8 mouse cellular contexts compared by ENCODE assay signal in the genomic region with DNA sequence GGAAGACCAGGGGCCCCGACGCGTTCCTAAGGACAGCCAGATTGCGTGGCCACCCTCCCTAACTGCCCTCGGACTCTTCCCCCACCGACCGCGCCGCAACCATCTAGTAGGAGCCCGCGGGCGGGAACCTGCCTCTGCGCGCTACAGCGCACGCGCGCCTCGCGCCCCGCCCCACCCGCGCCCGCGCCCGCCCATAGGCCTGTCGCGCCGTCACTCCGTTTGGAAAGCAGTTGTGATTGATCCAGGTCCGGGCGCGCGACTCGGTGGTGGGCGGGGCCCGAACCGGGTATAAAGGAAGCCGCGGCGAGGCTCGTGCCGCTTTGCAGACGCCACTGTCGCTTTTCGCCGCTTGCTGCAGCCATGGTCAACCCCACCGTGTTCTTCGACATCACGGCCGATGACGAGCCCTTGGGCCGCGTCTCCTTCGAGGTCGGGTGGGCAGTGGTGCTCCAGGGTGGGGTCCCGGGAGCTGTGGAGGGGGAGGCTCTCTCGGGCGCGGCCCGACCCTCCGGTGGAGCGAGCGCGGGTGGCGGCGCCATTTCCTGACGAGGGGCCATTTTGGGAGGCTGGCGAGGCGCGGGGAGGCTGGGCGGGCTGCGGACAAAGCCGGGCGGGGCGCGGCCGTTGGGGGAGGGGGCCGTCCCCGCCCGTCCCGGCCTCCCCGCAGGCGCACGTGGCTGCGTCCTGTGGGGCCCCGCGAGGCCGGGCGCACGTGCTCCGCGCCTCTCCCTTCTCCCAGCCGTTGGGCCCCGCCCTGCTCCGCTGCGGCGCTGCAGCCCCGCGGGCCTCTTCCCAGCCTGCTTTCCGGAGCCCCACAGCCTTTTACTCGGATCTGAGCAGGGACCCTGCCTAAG. TPM values are rescaled to one million over a fixed set of nuclear protein-coding genes. Genes with fewer than 3 reads are reported as not detected.
DNase-seq lines count a peak whose midpoint lies in the region; ATAC-seq and TF ChIP-seq lines count a peak whose summit lies in the region.

No protein-coding gene starts in this region.

- no peak for TF ChIP-seq CTCF in MEL (IDR thresholded peaks at IDR 0.05 in 2 of 3, conservative IDR thresholded peaks at IDR 0.05 in 1 of 3; ENCODE audit: control insufficient read depth in 1 of 3, insufficient read depth in 1 of 3, low read depth in 2 of 3, low read length in 3 of 3, poor library complexity in 1 of 3, severe bottlenecking in 1 of 3)
- TF ChIP-seq CTCF in layer of hippocampus, adult 2 months (conservative IDR thresholded peaks at IDR 0.05): no peak
- TF ChIP-seq CTCF in lung, adult 2 months (IDR thresholded peaks at IDR 0.05; ENCODE audit: insufficient read depth, low read length): no peak

- no peak for TF ChIP-seq RAD21 in MEL (IDR thresholded peaks at IDR 0.05; ENCODE audit: low read depth, low read length)

- no peaks in the 10 kb centered on the region for H3K27me3 ChIP-seq in MEL (ENCODE audit: control insufficient read depth in 1 of 2, insufficient read depth in 2 of 2, low read length in 2 of 2)
- H3K27me3 ChIP-seq in forebrain, embryonic 16.5 days (replicated peaks; ENCODE audit: control insufficient read depth, insufficient read depth, low read length): no peaks in the 10 kb centered on the region
- no peaks in the 10 kb centered on the region for H3K27me3 ChIP-seq in neural tube, embryonic 15.5 days (replicated peaks)

- peaks cover 25 to 32% of the 10 kb centered on the region in 2 experiments for H3K36me3 ChIP-seq in MEL (ENCODE audit: control insufficient read depth in 1 of 2, insufficient read depth in 2 of 2, low read length in 2 of 2)
- peaks cover 16% of the 10 kb centered on the region for H3K36me3 ChIP-seq in forebrain, embryonic 16.5 days (ENCODE audit: control insufficient read depth, insufficient read depth)
- peaks cover 20% of the 10 kb centered on the region for H3K36me3 ChIP-seq in neural tube, embryonic 15.5 days

- H3K4me1 ChIP-seq in MEL (ENCODE audit: control insufficient read depth in 1 of 2, insufficient read depth in 2 of 2, low read length in 2 of 2): peaks cover 9 to 13% of the 10 kb centered on the region in 2 experiments
- H3K4me1 ChIP-seq in forebrain, embryonic 16.5 days (replicated peaks; ENCODE audit: control insufficient read depth, insufficient read depth, low read length): peaks cover 13% of the 10 kb centered on the region
- peaks cover 2% of the 10 kb centered on the region for H3K4me1 ChIP-seq in lung, adult 2 months (ENCODE audit: control insufficient read depth, insufficient read depth, low read length)
- H3K4me1 ChIP-seq in neural tube, embryonic 15.5 days: peaks cover 32% of the 10 kb centered on the region

- peak; percentile 94 for ATAC-seq in forebrain, embryonic 16.5 days
- ATAC-seq in neural tube, embryonic 15.5 days (ENCODE audit: low FRiP score): peak; percentile 95

- peaks cover 33% of the 10 kb centered on the region for H3K79me2 ChIP-seq in MEL (ENCODE audit: control insufficient read depth, insufficient read depth, low read length, poor library complexity)

- H3K4me2 ChIP-seq in forebrain, embryonic 16.5 days (ENCODE audit: low read length): peak overlapping the region; percentile 86
- peak overlapping the region; percentile 84 for H3K4me2 ChIP-seq in neural tube, embryonic 15.5 days

- peak; percentile 97 for DNase-seq in MEL (ENCODE audit: low read depth, low spot score)
- DNase-seq in cerebellum, adult 18-20 months: peak; percentile 95 to 100
- DNase-seq in heart, postnatal 36 days: peak; percentile 99 to 100
- DNase-seq in layer of hippocampus, adult 2 months (ENCODE audit: low spot score in 2 of 2): peak; percentile 96 to 99
- DNase-seq in lung, adult 2 months: peak; percentile 99
- peak; percentile 100 for DNase-seq in testis, postnatal 10 days (ENCODE audit: low spot score)

- intact Hi-C loops in heart, postnatal 36 days (cut with DNase I): loop anchor here (2.0 kb wide), 1 partner anchor 25 kb away; no protein-coding TSS in a partner anchor

- peak; percentile 97 to 98 for TF ChIP-seq POLR2A in MEL (IDR thresholded peaks at IDR 0.05; ENCODE audit: control insufficient read depth in 1 of 2, insufficient read depth in 1 of 2, low read depth in 1 of 2, low read length in 2 of 2, poor library complexity in 1 of 2)
- peak; percentile 90 for TF ChIP-seq POLR2A in lung, adult 2 months (IDR thresholded peaks at IDR 0.05; ENCODE audit: borderline replicate concordance, extremely low read depth, low read depth, low read length)

- peak overlapping the region; percentile 99 for H3K9ac ChIP-seq in MEL (ENCODE audit: control insufficient read depth, low read depth, low read length, poor library complexity, severe bottlenecking)
- H3K9ac ChIP-seq in forebrain, embryonic 16.5 days (replicated peaks; ENCODE audit: low read depth, low read length): peak overlapping the region; percentile 86
- peak overlapping the region; percentile 83 for H3K9ac ChIP-seq in neural tube, embryonic 15.5 days (replicated peaks)

- H3K4me3 ChIP-seq in MEL (ENCODE audit: control insufficient read depth in 1 of 2, insufficient read depth in 1 of 2, low read depth in 2 of 2, low read length in 2 of 2): peak overlapping the region; percentile 80 to 93
- H3K4me3 ChIP-seq in forebrain, embryonic 16.5 days (replicated peaks; ENCODE audit: low read length): peak overlapping the region; percentile 91
- peak overlapping the region; percentile 92 for H3K4me3 ChIP-seq in layer of hippocampus, adult 2 months
- peak overlapping the region; percentile 81 for H3K4me3 ChIP-seq in lung, adult 2 months (replicated peaks; ENCODE audit: extremely low read depth, low read depth, low read length)
- peak overlapping the region; percentile 68 for H3K4me3 ChIP-seq in neural tube, embryonic 15.5 days (replicated peaks)

- TF ChIP-seq EP300 in MEL (IDR thresholded peaks at IDR 0.05; ENCODE audit: low read depth in 1 of 2, low read length in 2 of 2): peak in 1 of 2 experiments; percentile 17; a peak in 1 of 4 replicates

- peak overlapping the region; percentile 97 for H3K27ac ChIP-seq in MEL (ENCODE audit: control insufficient read depth, low read depth, low read length)
- peak overlapping the region; percentile 97 for H3K27ac ChIP-seq in forebrain, embryonic 16.5 days (ENCODE audit: low read length)
- peak overlapping the region; percentile 99 for H3K27ac ChIP-seq in layer of hippocampus, adult 2 months
- peak overlapping the region; percentile 98 for H3K27ac ChIP-seq in neural tube, embryonic 15.5 days (replicated peaks)

- WGBS in forebrain, embryonic 16.5 days: under 1% methylated on average over 87 of the region's 102 CpGs
- under 1% methylated on average over 92 of the region's 102 CpGs for WGBS in lung, adult 2 months
- WGBS in neural tube, embryonic 15.5 days: under 1% methylated on average over 93 of the region's 102 CpGs

- no peaks in the 10 kb centered on the region for H3K9me3 ChIP-seq in MEL (replicated peaks; ENCODE audit: insufficient read depth, low read length)
- H3K9me3 ChIP-seq in forebrain, embryonic 16.5 days (ENCODE audit: control insufficient read depth, low read length): no peaks in the 10 kb centered on the region
- H3K9me3 ChIP-seq in neural tube, embryonic 15.5 days (replicated peaks): no peaks in the 10 kb centered on the region

TF ChIP-seq in MEL, 35 proteins besides CTCF, POLR2A, EP300 and RAD21 (continues in another document):
- peak; percentile 97 for TF ChIP-seq POLR2AphosphoS2 (IDR thresholded peaks at IDR 0.05; ENCODE audit: low read length)
- TF ChIP-seq NELFE (IDR thresholded peaks at IDR 0.05; ENCODE audit: low read depth, low read length): peak; percentile 99
- TF ChIP-seq ELF1 (IDR thresholded peaks at IDR 0.05; ENCODE audit: low read depth, low read length): 0 out of 2 replicates have a peak, but pooled peaks have one; percentile 37
- peak; percentile 73 for TF ChIP-seq USF1 (IDR thresholded peaks at IDR 0.05; ENCODE audit: low read depth, low read length)

RNA-seq across cellular contexts. Expression of a gene that starts 0.5 kb away (rescaled TPM):
- 7,288 and 8,303 TPM in 2 replicates for total RNA-seq in MEL (2012; rRNA removed)
- polyA plus RNA-seq in MEL (2012; ENCODE audit: insufficient read depth in 1 of 2, insufficient read length in 2 of 2, low read depth in 1 of 2, low replicate concordance in 2 of 2, missing spikeins in 1 of 2): 1,000 to 10,000 TPM in 1 of 2 experiments, not detected in 1; 3,662 TPM
- 3,622 and 3,688 TPM in 2 replicates for polyA plus RNA-seq in forebrain, embryonic 16.5 days (2015; fragmentation: Nextera tagmentation; extraction: Ambion mirVana)
- total RNA-seq in heart, postnatal 36 days (2021): 100 to 1,000 TPM; 331 to 351 TPM
- total RNA-seq in layer of hippocampus, adult 2 months (2021): 1,000 to 10,000 TPM; 1,589 to 1,677 TPM
- polyA plus RNA-seq in lung, adult 2 months (2012; rRNA removed): 407 and 532 TPM in 2 replicates
- polyA plus RNA-seq in neural tube, embryonic 15.5 days (2015; fragmentation: Nextera tagmentation; extraction: Ambion mirVana): 4,598 and 4,773 TPM in 2 replicates

RNA-seq across cellular contexts. Expression of a gene that starts 26.9 kb away (rescaled TPM):
- 12.3 and 12.8 TPM in 2 replicates for total RNA-seq in MEL (2012; rRNA removed)
- polyA plus RNA-seq in MEL (2012; ENCODE audit: insufficient read depth in 1 of 2, insufficient read length in 2 of 2, low read depth in 1 of 2, low replicate concordance in 2 of 2, missing spikeins in 1 of 2): 10 to 100 TPM; 35.5 to 90.3 TPM
- polyA plus RNA-seq in forebrain, embryonic 16.5 days (2015; fragmentation: Nextera tagmentation; extraction: Ambion mirVana): 36.7 and 40.4 TPM in 2 replicates
- total RNA-seq in heart, postnatal 36 days (2021): 10 to 100 TPM; 35.0 to 39.5 TPM
- total RNA-seq in layer of hippocampus, adult 2 months (2021): 100 to 1,000 TPM; 170 TPM
- polyA plus RNA-seq in lung, adult 2 months (2012; rRNA removed): 50.3 and 58.5 TPM in 2 replicates
- polyA plus RNA-seq in neural tube, embryonic 15.5 days (2015; fragmentation: Nextera tagmentation; extraction: Ambion mirVana): 24.8 and 28.3 TPM in 2 replicates

RNA-seq across cellular contexts. Expression of a gene that starts 28.5 kb away (rescaled TPM):
- 70.6 and 97.2 TPM in 2 replicates for total RNA-seq in MEL (2012; rRNA removed)
- 100 to 1,000 TPM in 1 of 2 experiments, not detected in 1; 159 TPM for polyA plus RNA-seq in MEL (2012; ENCODE audit: insufficient read depth in 1 of 2, insufficient read length in 2 of 2, low read depth in 1 of 2, low replicate concordance in 2 of 2, missing spikeins in 1 of 2)
- polyA plus RNA-seq in forebrain, embryonic 16.5 days (2015; fragmentation: Nextera tagmentation; extraction: Ambion mirVana): 438 and 507 TPM in 2 replicates
- total RNA-seq in heart, postnatal 36 days (2021): 10 to 100 TPM; 70.4 to 83.8 TPM
- total RNA-seq in layer of hippocampus, adult 2 months (2021): 10 to 100 TPM; 43.6 to 47.3 TPM
- 39.1 and 51.4 TPM in 2 replicates for polyA plus RNA-seq in lung, adult 2 months (2012; rRNA removed)
- 183 and 240 TPM in 2 replicates for polyA plus RNA-seq in neural tube, embryonic 15.5 days (2015; fragmentation: Nextera tagmentation; extraction: Ambion mirVana)

RNA-seq across cellular contexts. Expression of a gene that starts 59.9 kb away (rescaled TPM):
- 29.3 and 33.9 TPM in 2 replicates for total RNA-seq in MEL (2012; rRNA removed)
- polyA plus RNA-seq in MEL (2012; ENCODE audit: insufficient read depth in 1 of 2, insufficient read length in 2 of 2, low read depth in 1 of 2, low replicate concordance in 2 of 2, missing spikeins in 1 of 2): 10 to 100 TPM; 23.1 to 32.7 TPM
- 14.4 and 16.7 TPM in 2 replicates for polyA plus RNA-seq in forebrain, embryonic 16.5 days (2015; fragmentation: Nextera tagmentation; extraction: Ambion mirVana)
- 10 to 100 TPM; 32.7 to 35.6 TPM for total RNA-seq in heart, postnatal 36 days (2021)
- total RNA-seq in layer of hippocampus, adult 2 months (2021): 100 to 1,000 TPM; 234 to 240 TPM
- 10.7 and 11.0 TPM in 2 replicates for polyA plus RNA-seq in lung, adult 2 months (2012; rRNA removed)
- polyA plus RNA-seq in neural tube, embryonic 15.5 days (2015; fragmentation: Nextera tagmentation; extraction: Ambion mirVana): 11.4 and 14.7 TPM in 2 replicates

Comparison
In these comparisons a context has a peak if more than half of its experiments do, and no peak if none do; other contexts are left out.
1. Peak in every context shown above with its lines: DNase-seq, ATAC-seq, H3K4me3 ChIP-seq and H3K27ac ChIP-seq.